Mouse (Mus musculus): ENCODE results near the gene Pld6.

DNA sequence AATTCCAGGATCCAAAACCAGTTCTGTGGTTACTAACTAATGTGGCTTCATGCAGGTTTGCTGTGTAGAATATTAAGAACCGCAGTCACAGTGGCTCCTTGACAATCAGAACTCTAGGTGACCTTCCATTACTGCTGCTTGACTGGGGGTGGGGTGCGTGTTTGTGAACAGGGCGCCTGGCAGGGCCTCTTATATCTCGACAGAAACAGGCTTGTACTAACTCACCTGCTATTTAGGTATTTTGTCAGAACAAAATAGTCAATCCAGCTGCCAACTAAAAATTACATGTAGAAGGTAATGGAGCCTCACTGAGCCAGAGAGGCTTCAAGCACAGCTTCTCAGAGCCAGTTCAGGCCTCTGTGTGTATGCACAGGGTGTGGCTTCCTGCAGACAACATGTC is 7.2 kb downstream of the Pld6 start:
- TF ChIP-seq CTCF (IDR thresholded peaks at IDR 0.05; ENCODE audit: extremely low read depth, insufficient read depth, insufficient read length, insufficient replicate concordance) (no peak), POLR2A (IDR thresholded peaks at IDR 0.05; ENCODE audit: low read depth, low read length) (no peak)
